Mouse (Mus musculus) CH12.LX (cell line): ENCODE results near the gene Prpsap2.

Experiments
- EP300 ChIP-seq: IDR thresholded peaks from 2 replicates; pipeline ENCODE4 v1.6.1; 2011; ENCODE audit warnings: low read length, improper control_type of control experiment
- MAX ChIP-seq: IDR thresholded peaks from 2 replicates; pipeline ENCODE4 v1.6.1; 2011; ENCODE audit warnings: low read length, improper control_type of control experiment
- ZC3H11A ChIP-seq: IDR thresholded peaks from 2 replicates; pipeline ENCODE4 v1.6.1; 2012; ENCODE audit warnings: low read depth, mild to moderate bottlenecking, inconsistent platforms, low read length, improper control_type of control experiment
- ZNF384 ChIP-seq: IDR thresholded peaks from 2 replicates; pipeline ENCODE4 v1.6.1; 2012; ENCODE audit warnings: low read depth, low read length, improper control_type of control experiment, inconsistent platforms

DNA sequence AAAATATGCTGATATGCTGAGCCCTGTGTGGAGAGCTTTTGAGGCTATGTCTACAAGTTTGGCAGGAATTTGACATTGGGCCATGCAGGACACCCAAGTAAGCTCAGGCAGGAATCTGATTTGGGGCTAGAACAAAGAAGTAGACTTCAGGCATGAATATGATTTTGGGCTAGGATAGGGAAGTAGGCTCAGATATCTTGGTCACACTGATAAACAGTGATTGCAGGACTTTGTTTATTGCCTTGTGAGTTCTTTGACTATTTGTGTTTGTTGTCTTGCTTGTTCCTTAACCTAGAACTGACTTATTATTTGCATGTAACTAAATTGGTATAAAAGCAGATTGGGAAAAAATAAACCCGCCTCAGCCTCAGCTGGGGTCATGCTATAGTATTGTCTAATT, 26.7 kb upstream of the Prpsap2 start:
- no peak for TF ChIP-seq MAX
- no peak for TF ChIP-seq ZNF384
- TF ChIP-seq ZC3H11A = no peak
- TF ChIP-seq EP300 = no peak
